Mouse (Mus musculus) cerebellum, adult 9-11 months (tissue): ENCODE measurements around the gene Gm49711.
"Not testable (repeated sequence)": the region's sequence is repeated elsewhere in the genome, so short reads cannot be mapped to it uniquely, and the experiment has no call there.

ENCODE experiments used
- DNase-seq: peaks from one replicate; pipeline ENCODE4 v3.0.0; 2022

Gm49711 gene

GRCm38 (mm10) chr16:92195094-92195493 is 137.0 kb downstream of the Gm49711 start:
- DNase-seq: no peak

DNA sequence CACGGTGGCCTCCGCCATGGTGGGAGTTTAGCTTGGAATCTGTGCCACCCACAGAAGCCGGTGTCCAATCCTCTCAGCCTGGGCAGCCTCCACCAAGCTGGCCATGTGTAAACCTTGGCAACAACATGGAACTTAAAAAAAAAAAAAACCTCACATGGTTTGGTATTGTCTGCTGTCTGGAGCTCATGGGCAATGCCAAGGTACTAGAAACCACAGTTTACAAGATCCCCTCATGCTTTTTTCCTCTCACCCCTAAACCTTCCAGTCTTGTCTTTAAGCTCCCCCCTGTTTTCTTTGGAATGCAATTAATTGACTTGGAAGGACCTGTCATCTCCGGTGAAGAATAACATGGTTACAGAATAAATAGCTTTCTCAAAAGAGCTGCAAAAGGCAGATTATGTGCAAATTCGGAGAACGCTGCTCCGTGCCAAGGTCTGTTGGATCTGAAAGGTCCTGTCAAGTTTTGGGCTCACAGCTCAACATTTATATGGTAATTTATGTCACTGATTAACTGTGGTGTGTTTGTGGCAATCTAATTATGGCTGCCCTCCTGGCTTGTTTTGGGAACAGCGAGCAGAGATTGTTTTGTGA is 138.7 kb downstream of the Gm49711 start:
- no peak for DNase-seq

GRCm38 (mm10) chr16:92200615-92201014 is 142.5 kb downstream of the Gm49711 start:
- DNase-seq: peak; percentile 41

GRCm38 (mm10) chr16:92203599-92203998 is 145.5 kb downstream of the Gm49711 start:
- DNase-seq: no peak

- DNase-seq: no peak
These were observed 151.2 kb downstream of the Gm49711 start for GRCm38 (mm10) chr16:92209291-92209781.

- DNase-seq: not testable (repeated sequence)
These were observed 152.2 kb downstream of the Gm49711 start for GRCm38 (mm10) chr16:92210316-92210715.

- DNase-seq: not testable (repeated sequence)
These were observed 155.8 kb downstream of the Gm49711 start for GRCm38 (mm10) chr16:92213911-92214310.

GRCm38 (mm10) chr16:92215599-92216390 is 157.7 kb downstream of the Gm49711 start:
- no peak for DNase-seq

- no peak for DNase-seq
These were observed 162.6 kb downstream of the Gm49711 start for GRCm38 (mm10) chr16:92220754-92221153.

DNA sequence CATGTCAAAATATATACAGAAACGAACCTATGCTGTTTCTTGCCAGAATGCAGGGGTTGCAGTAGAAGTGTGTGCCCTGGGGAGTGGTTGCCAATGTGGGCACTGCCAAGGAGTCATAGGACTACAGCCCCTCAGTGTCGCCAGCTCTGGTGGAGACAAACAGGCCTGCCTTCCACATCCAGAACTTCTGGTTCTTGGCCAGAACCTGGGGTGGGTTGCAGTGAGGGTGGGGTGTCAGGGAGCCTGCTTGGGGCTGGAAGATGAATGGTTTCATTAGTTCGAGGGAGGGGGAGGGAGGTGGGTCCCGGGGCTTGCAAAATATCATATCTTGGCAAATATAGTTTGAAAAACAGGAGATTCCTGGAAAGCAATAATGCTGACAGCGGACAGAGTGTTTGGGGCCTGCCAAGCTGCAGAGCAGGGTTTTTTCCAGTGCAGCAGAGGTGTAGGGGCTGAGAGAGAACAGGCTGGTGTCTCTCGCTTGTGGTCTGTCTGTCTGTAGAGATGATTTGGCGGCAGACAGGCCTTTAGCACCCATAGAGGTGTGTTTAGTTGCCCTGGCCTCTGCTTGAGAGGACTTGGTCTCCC is 170.3 kb downstream of the Gm49711 start:
- DNase-seq: no peak

DNA sequence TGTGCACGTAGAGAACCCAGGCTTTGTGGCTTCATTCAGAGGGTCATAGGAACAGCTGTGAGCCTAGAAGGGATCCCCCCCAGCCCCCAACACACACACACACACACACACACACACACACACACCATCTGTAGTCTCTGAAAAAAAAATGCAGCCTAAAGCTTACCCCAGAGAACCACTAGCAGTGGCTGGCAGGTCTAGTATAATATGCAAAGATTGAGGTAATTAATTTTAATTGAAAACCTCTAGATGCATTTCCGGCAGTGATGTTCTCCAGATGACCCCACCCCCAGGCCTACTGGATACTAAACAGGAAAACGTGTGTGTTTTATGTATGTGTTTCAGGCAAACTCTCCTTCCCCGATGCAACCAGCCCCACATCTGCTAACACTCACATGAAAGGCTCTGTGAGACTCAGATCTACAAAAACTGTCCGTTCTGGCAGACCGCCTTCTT is 172.4 kb downstream of the Gm49711 start:
- no peak for DNase-seq

DNA sequence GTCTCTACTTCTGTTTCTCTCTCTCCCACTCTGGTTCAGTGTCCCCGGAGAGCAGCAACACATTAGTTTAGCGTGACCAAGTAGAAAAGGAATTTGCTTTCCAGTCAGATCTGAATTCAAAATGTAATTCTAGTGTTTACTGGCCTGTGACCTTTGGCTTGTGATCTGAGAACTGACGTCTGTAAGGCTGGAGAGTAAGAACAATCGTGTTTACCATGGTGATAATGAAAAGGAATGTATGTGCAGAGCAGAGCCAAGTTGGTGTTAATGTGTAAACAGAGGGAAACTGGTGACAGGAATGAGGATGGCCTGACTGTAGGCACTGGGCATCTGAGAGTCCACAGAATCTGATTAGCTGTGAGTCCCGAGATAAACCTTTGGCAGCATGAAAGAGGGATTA is 176.4 kb downstream of the Gm49711 start:
- no peak for DNase-seq

DNA sequence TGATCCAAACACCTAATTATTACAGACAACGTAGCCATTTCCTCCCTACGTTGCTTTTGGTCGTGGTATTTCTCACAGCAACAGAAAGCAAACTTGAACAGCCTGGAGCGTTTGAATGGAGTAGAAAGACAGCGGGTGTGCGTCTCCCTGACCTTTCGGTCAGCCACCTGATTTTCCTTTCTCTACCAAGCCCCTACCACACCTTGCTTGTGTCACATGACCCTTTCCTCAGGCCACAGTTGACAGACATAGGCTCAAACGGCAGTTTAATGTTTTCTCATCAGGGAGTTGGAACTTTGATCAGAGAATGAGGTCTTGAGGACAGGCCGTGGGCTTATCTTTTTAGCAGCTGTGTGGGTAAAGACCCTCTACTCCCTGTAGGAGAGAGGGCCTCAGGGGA is 177.1 kb downstream of the Gm49711 start:
- DNase-seq: no peak
